Mouse (Mus musculus): ENCODE results near the gene Adipor2.

Gene Adipor2

GRCm38 (mm10) chr6:119420357-119420756, 2.9 kb upstream of the Adipor2 start:
- DNase-seq (ENCODE audit: low read depth, low spot score): no peak

DNA sequence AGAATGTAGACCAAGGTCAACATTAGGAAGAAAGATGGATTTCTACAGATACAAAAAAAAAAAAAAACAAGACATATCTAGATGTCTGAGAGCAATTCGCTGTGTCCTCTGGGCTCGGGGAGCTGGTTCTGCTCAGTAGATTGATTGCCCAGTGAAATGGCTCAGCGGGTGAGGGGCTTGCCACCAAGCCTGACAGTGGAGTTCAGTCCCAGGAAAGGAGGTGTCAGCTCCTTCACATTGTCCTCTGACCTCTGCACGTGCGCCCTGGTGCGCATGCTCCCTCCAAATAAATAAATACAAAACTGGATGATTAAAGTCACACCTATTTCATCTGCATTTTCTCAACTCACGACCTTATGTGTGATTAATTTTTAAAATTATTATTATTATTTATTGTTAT, 1.9 kb upstream of the Adipor2 start:
- peak; percentile 78 for DNase-seq (ENCODE audit: low read depth, low spot score)

- peak; percentile 92 for DNase-seq (ENCODE audit: low read depth, low spot score)
These were observed 1.1 kb upstream of the Adipor2 start for GRCm38 (mm10) chr6:119418392-119419251.

- DNase-seq (ENCODE audit: low read depth, low spot score): peak; percentile 59
These were observed 317 bp upstream of the Adipor2 start for GRCm38 (mm10) chr6:119417821-119418220.

GRCm38 (mm10) chr6:119416643-119417042, 861 bp downstream of the Adipor2 start:
- no peak for DNase-seq (ENCODE audit: low read depth, low spot score)

- no peak for DNase-seq (ENCODE audit: low read depth, low spot score)
These were observed 3.1 kb downstream of the Adipor2 start for GRCm38 (mm10) chr6:119414262-119415043.

- DNase-seq (ENCODE audit: low read depth, low spot score): no peak
These were observed 4.9 kb downstream of the Adipor2 start for GRCm38 (mm10) chr6:119412588-119412987.

GRCm38 (mm10) chr6:119411511-119411910, 6.0 kb downstream of the Adipor2 start:
- DNase-seq (ENCODE audit: low read depth, low spot score): no peak

DNA sequence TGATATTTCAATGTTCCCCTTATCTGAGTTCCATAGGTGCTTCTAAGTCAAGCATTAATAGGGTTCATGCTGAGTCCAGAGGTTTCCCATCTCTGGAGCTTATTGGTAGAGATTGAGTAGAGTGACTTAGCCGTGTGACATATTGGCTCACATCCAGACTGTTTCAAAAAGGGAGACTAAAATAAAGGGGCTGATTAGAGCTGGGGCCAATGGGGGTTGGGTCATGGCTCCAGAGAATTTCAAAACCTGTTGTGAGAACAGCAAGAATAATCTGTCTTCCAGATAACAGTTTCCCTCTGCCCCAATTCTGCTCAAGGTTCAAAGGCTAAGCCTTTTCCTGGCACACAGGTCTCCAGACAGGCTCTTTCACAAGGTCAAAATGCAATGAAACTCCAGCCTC, 7.7 kb downstream of the Adipor2 start:
- no peak for DNase-seq (ENCODE audit: low read depth, low spot score)

- DNase-seq (ENCODE audit: low read depth, low spot score): peak; percentile 25
These were observed 8.9 kb downstream of the Adipor2 start for GRCm38 (mm10) chr6:119408582-119408981.

DNA sequence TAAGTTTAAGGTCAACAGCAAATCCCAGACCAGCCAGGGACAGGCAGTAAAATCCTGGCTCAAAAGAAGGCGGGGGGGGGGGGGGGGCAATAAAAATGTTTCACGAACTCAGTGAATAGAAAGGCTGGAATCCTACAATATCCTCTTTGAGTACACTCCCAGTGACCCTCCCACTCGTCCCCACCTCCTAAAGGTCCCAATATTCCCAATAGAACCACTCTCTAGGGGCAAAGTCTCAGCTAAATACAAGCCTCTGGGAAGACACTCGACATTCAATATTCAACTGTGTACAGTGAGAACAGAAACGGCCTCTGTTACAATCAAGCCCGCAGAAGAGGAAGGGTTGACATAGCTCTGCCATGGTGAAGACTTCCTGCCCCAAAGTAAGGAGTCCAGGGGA, 9.7 kb downstream of the Adipor2 start:
- DNase-seq (ENCODE audit: low read depth, low spot score): no peak

DNA sequence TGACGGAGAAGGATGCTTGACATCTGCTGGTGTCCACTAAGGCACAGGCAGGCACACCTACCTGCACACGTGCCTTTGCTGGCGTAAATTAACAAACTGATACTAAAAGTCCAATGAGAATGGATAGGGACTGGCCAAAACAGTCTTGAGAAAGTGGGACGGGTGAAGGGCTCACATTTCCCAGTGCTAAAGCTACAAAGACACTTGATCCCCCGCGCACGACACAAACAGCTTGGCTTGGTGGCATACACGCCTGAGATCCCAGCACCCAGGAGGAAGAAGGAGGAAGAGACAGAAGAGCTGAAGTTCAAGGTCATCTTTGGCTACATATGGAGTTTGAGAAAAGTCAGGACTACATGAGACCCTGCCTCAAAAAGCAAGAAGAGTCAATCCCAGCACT, 11.0 kb downstream of the Adipor2 start:
- no peak for DNase-seq (ENCODE audit: low read depth, low spot score)

- no peak for DNase-seq (ENCODE audit: low read depth, low spot score)
These were observed 12.2 kb downstream of the Adipor2 start for GRCm38 (mm10) chr6:119405310-119405709.

DNA sequence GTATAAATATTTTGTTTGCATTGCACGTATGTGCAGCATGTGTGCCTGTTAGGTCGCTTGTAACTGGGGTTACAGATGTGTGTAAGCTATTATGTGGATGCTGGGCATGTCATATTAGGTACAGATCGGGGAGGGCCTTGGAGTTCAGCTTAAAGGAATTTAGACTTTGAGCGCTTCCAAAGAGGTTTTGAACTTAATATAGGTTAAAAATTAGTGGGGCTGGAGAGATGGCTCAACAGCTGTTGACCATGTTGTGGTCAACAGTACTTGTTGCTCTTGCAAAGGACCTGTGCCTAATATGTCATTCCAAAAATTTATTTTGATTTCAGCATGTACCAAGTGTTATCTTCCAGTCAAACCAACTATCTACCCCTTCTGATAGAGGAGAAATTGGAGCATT, 12.7 kb downstream of the Adipor2 start:
- DNase-seq (ENCODE audit: low read depth, low spot score): no peak

GRCm38 (mm10) chr6:119402976-119403375, 14.5 kb downstream of the Adipor2 start:
- peak; percentile 56 for DNase-seq (ENCODE audit: low read depth, low spot score)

- DNase-seq (ENCODE audit: low read depth, low spot score): no peak
These were observed 15.8 kb downstream of the Adipor2 start for GRCm38 (mm10) chr6:119401545-119402304.

GRCm38 (mm10) chr6:119400649-119401048, 16.9 kb downstream of the Adipor2 start:
- DNase-seq (ENCODE audit: low read depth, low spot score): no peak

DNA sequence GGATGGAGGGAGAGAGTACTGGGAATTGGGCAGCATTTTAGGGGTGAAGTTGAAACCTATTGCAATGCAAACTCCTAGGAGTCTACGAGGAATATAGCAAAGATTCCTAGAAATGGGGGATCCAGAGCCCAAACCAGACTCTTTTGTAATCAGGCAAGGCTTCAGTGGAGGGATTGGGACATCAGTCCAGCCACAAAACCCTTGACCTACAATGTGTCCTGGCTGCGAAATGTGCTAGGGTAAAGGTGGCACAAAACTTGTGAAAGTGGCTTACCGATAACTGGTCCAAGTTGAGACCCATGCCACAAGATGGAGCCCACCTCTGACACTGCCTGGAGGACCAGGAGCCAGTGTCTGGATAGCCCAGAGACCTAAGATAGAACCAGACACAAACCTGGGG, 18.1 kb downstream of the Adipor2 start:
- no peak for DNase-seq (ENCODE audit: low read depth, low spot score)

DNA sequence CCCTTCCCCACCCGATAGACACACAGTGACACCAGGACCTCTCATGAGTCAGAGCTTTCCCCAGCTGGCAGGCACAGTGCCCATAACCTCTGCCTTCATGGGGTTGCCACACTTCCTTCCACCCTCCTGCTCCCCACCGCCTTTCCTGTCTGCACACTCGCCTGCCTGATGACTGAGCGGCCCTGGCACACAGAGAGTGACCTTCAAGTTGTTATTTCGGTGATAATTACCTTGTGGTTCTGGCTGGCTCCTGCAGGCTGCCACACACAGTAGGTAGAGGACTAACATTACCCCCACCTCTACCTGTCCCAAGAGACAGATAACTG, 21.2 kb downstream of the Adipor2 start:
- no peak for DNase-seq (ENCODE audit: low read depth, low spot score)

- peak; percentile 18 for DNase-seq (ENCODE audit: low read depth, low spot score)
These were observed 21.8 kb downstream of the Adipor2 start for GRCm38 (mm10) chr6:119395421-119396308.

GRCm38 (mm10) chr6:119392836-119393235, 24.7 kb downstream of the Adipor2 start:
- no peak for DNase-seq (ENCODE audit: low read depth, low spot score)
